Mouse (Mus musculus): ENCODE measurements at regions not wholly inside any gene's neighbourhood (a gene's known extent, or its start where the extent isn't known, plus 50 kb on each side); places are given as distances from the start of the nearest gene placed in this dataset.

DNA sequence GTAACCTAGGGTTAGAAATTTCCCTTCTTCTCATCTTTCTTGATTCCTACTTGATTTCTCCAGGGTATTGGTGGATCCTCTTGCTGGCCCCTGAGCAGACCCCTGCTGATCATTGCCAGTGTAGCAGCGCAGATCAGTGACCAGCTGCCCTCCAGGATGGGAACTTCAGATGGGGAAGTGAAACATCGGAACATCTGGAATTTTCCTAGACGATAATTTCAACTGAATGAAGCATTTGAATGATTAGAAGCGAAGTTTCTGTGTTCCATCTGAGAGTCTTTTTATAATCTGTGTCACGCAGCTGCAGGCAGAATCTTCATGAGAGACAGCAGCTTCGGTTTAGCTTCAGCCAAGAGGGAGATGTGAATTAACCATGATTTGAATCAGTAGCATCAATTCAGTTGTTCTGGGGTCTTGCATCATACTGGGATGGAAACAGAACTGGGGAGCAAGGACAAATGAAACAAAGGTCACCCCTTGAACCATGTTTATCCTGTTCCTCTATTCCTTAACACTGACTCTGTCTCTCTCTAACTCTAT, 57.8 kb upstream of the Ddit4l start:
- no peak for DNase-seq

DNA sequence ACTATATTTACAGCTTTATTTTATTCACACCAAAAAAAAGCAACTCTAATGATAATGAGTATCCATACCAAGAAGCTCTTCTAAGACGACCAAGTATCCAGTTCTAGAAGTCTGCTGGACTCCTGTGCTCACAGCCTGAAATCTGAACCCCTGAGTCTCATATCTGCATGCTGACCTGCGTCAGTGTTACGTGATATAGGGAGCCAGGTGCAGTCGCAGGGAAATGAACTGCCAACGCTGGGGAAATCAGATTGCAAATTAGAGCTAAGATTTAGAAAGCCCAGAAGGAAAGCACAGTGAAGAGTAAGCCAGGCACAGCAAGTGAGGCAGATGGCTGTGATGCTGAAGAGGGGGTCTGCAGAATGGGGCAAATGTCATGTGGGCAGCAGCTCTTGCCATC, 57.1 kb upstream of the Ddit4l start:
- no peak for DNase-seq

DNA sequence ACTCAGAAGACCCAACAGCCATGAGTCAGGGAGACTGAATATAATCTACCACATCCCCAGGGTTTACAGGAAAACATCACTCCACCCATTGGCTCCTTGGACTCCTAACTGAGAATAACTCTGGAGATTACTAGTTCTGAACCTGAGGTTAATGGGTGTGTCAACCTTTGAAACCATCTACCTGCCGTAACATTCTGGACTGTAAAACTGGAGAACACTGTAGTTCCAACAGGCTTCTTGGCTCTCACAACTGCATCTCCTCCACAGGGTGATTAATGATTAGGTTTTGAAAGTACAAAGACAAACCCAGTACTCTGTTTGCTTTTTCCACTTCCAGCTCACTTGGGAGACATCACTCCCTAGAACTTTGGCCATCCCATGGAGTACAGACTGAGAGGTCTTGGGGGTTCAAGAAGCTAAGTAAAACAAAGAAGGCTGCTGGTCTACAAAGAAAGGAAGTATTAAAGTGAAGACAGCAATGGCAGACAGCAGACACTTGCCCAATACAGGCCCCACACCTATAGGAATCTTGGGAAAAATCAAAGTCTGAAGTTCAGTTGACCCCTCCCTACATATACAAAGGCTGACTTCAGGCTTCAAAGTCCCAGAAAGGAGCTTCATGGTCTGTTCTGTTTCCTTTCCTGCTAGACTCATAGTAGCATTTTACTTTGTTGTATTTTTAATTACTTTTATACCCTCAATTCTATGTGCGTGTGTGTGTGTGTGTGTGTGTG, 52.7 kb upstream of the Ddit4l start:
- no peak for DNase-seq
